Mouse (Mus musculus): ENCODE data around the gene Zfp579. TPM values are rescaled to one million over a fixed set of nuclear protein-coding genes. Genes with fewer than 3 reads are reported as not detected.

Zfp579 gene
- polyA plus RNA-seq, 1 experiment from 2014 or later, result 4.0 TPM

- peaks cover 8% of the 10 kb centered on the region; the same call in 1 of the 2 replicates for H3K27me3 ChIP-seq
- DNase-seq (no peak), ATAC-seq (ENCODE audit: low read depth) (no peak)
- H3K4me1 ChIP-seq (replicated peaks), result peaks cover 4% of the 10 kb centered on the region; the same call in 1 of the 2 replicates
- 40% methylated on average over 6 of the region's 6 CpGs for WGBS (ENCODE audit: insufficient replicate concordance)
- no peaks in the 10 kb centered on the region for H3K36me3 ChIP-seq
- no peak overlapping the region for H3K27ac ChIP-seq
- no peak overlapping the region for H3K4me2 ChIP-seq
- H3K9me3 ChIP-seq (replicated peaks), result no peaks in the 10 kb centered on the region
- H3K9ac ChIP-seq, result no peak overlapping the region
- no peak overlapping the region for H3K4me3 ChIP-seq (replicated peaks)
These were observed 47.6 kb downstream of the Zfp579 start for GRCm38 (mm10) chr7:4948386-4948785.

DNA sequence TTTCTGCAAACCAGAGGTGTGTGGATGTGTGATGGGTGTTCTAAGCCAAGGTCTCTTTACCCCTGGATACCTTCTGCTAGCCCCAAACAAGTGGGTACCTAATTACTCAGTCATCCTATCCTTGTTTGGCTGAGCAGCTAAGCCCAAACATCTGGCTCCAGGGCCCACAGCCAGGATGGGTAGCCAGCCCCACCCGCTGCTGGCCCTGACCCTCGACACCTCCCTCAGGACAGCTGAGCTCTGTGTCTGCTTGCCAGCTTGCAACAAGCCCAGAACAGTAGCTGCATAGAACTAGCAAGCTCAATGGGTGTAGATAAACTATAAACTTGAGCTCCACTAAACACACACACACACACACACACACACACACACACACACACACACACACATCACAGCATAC is 48.1 kb downstream of the Zfp579 start:
- Histone ChIP-seq H3K27ac (no peak overlapping the region), H3K9ac (no peak overlapping the region), H3K4me2 (no peak overlapping the region), H3K36me3 (no peaks in the 10 kb centered on the region), H3K4me1 (replicated peaks) (peaks cover 6% of the 10 kb centered on the region; the same call in 1 of the 2 replicates), H3K4me3 (replicated peaks) (no peak overlapping the region), H3K9me3 (replicated peaks) (no peaks in the 10 kb centered on the region), H3K27me3 (peaks cover 8% of the 10 kb centered on the region; the same call in 1 of the 2 replicates)
- no peak for ATAC-seq (ENCODE audit: low read depth)
- WGBS (ENCODE audit: insufficient replicate concordance), result 39% methylated on average over 2 of the region's 2 CpGs
- no peak for DNase-seq

DNA sequence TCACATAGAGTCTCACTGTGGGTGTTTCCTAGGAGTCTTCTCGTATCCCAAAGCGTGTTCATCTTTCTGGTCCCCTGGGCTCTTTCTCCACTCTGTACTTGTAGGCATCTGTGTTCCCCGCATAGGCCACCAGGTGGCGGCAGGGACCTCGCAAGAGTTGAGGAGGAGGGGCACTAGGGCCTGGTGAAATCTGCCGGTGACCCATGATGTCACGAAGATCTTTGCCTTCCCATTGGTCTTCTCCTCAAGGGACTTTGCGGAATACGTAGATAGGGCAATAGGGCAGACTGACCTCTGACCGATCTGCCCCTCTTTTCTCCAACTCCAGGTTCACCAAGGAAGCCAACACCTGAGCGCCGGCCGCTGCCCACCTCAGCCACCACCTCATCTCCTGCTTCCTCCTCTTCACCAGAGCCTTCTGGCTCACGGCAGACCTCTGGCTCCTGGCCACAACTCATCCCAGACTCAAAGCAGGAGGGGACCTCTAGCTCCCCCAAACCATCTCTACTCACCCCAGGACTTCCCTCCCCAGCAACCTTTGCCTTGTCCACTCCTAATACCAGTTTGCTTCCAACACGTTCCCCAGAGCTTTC is 52.6 kb downstream of the Zfp579 start:
- Histone ChIP-seq H3K4me1 (replicated peaks) (peaks cover 6% of the 10 kb centered on the region; the same call in 1 of the 2 replicates), H3K4me3 (replicated peaks) (peak overlapping the region; percentile 31), H3K27me3 (peaks cover 8% of the 10 kb centered on the region; the same call in 1 of the 2 replicates), H3K9ac (no peak overlapping the region; the same call in 1 of the 2 replicates), H3K27ac (no peak overlapping the region), H3K9me3 (replicated peaks) (no peaks in the 10 kb centered on the region), H3K4me2 (peak overlapping the region; percentile 53), H3K36me3 (no peaks in the 10 kb centered on the region)
- ATAC-seq (ENCODE audit: low read depth) (peak; percentile 77), DNase-seq (peak; percentile 77)
- 12% methylated on average over 15 of the region's 15 CpGs for WGBS (ENCODE audit: insufficient replicate concordance)

DNA sequence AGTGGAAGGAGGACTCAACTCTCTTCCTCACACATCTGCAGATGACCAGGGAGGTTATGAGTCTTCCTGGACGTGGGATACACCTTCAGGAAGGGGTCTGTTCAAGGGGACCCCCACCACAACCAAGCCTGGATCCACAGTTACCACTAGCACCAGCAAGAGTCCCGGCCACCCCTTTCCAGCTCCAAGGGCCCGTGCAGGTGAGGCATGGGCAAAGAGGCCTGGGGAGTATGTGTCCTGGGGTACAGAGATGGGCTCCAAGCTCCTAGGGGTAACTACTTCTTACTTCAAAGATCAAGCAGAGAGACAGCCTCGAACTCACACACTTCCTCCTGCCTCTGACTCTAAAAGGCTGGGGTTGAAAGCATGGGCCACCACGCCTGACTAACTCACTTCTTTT is 53.3 kb downstream of the Zfp579 start:
- WGBS (ENCODE audit: insufficient replicate concordance), result 33% methylated on average over 5 of the region's 5 CpGs
- Histone ChIP-seq H3K27ac (no peak overlapping the region), H3K4me3 (replicated peaks) (no peak overlapping the region), H3K27me3 (peaks cover 8% of the 10 kb centered on the region; the same call in 1 of the 2 replicates), H3K4me1 (replicated peaks) (peaks cover 6% of the 10 kb centered on the region; the same call in 1 of the 2 replicates), H3K9me3 (replicated peaks) (no peaks in the 10 kb centered on the region), H3K9ac (no peak overlapping the region), H3K36me3 (no peaks in the 10 kb centered on the region), H3K4me2 (no peak overlapping the region)
- ATAC-seq (ENCODE audit: low read depth) (no peak), DNase-seq (no peak)

DNA sequence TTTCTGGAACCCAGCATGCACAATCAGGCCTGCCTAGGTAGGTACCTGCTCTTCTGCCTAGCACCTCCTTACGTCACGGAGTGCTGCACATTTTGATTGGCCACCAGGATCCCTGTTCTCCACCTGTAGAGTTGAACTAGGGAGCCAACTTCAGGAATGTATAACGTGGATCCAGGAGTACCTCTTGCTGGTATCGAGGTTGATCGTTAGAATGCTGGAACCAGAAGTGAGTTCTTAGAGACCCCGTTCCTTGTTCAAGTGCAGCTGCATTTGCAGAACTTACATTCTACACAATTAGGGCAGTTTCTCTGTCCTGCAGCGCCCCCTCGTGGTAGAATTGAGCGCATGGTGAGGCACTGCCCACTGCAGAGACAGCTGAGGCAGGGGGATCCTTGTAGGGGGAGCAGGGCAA is 55.9 kb downstream of the Zfp579 start:
- DNase-seq (peak; percentile 63), ATAC-seq (ENCODE audit: low read depth) (no peak; the same call in 1 of the 2 replicates)
- Histone ChIP-seq H3K36me3 (no peaks in the 10 kb centered on the region), H3K27ac (no peak overlapping the region), H3K4me2 (no peak overlapping the region), H3K9ac (no peak overlapping the region), H3K4me1 (replicated peaks) (peaks cover 6% of the 10 kb centered on the region; the same call in 1 of the 2 replicates), H3K9me3 (replicated peaks) (no peaks in the 10 kb centered on the region), H3K4me3 (replicated peaks) (no peak overlapping the region), H3K27me3 (peaks cover 3% of the 10 kb centered on the region; the same call in 1 of the 2 replicates)
- 19% methylated on average over 9 of the region's 9 CpGs for WGBS (ENCODE audit: insufficient replicate concordance)

DNA sequence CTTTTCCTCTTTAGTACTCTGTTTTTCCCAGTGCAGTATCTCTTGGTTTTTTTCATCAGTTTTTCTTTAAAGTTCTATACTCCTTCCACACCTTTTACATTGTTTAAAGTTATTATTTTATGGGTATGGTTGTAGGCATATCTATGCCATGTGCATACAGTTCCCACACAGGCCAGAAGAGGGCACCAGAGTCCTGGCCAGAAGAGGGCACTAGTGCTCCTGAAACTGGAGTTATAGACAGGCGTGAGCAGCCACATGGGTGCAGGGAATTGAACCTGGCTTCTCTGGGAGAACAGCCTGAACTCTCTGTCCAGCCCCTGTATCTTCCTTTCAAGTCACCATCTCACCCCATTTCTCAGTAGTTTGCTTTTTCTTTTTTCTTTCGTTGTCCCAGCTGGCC is 57.5 kb downstream of the Zfp579 start:
- no peaks in the 10 kb centered on the region for H3K36me3 ChIP-seq
- H3K4me3 ChIP-seq (replicated peaks), result no peak overlapping the region
- peaks cover 2% of the 10 kb centered on the region; the same call in 1 of the 2 replicates for H3K4me1 ChIP-seq (replicated peaks)
- no peak overlapping the region for H3K9ac ChIP-seq
- 42% methylated on average over 2 of the region's 2 CpGs for WGBS (ENCODE audit: insufficient replicate concordance)
- ATAC-seq (ENCODE audit: low read depth), result 0 out of 2 replicates have a peak, but pooled peaks have one; percentile 40
- H3K4me2 ChIP-seq, result no peak overlapping the region
- no peak overlapping the region for H3K27ac ChIP-seq
- DNase-seq, result peak; percentile 59
- no peaks in the 10 kb centered on the region for H3K27me3 ChIP-seq
- 0 out of 2 replicates have a peak, but pooled peaks cover 5% of the 10 kb centered on the region for H3K9me3 ChIP-seq (replicated peaks)

DNA sequence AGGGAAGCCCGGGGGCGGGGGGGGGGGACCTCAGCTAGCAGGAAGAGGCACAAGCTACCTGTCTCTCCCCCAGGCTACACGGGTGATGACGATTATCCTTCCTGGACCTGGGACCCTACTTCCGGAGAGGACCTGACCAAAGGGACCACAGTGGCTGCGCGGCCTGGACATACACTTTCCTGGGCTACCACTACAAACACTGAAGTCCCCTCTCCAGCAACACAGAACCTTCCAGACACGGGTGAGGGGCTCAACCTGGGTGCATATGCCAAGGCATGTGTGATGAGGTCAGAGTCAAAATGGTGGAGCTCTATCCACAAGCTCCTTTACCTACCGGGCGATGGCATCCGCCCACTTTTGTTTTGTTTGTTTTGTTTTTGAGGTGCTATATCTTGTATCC is 58.6 kb downstream of the Zfp579 start:
- Histone ChIP-seq H3K27me3 (no peaks in the 10 kb centered on the region), H3K27ac (no peak overlapping the region), H3K4me3 (replicated peaks) (no peak overlapping the region), H3K4me2 (no peak overlapping the region), H3K4me1 (replicated peaks) (no peaks in the 10 kb centered on the region), H3K9me3 (replicated peaks) (0 out of 2 replicates have a peak, but pooled peaks cover 5% of the 10 kb centered on the region), H3K9ac (no peak overlapping the region), H3K36me3 (no peaks in the 10 kb centered on the region)
- WGBS (ENCODE audit: insufficient replicate concordance), result 62% methylated on average over 11 of the region's 11 CpGs
- no peak for DNase-seq
- ATAC-seq (ENCODE audit: low read depth), result no peak

DNA sequence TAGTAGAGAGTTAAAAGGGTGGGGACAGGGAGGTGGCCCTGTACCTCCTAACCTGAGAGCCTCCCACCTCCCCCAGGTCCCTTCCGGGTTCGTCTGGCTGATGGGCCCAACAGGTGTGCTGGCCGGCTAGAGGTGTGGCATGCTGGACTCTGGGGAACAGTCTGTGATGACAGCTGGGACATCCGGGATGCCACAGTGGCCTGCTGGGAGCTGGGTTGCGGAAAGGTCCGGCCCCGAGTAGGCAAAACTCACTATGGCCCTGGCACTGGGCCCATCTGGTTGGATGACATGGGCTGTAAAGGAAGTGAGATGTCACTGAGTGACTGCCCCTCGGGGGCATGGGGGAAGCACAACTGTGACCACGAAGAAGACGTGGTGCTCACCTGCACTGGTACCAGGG is 59.1 kb downstream of the Zfp579 start:
- DNase-seq (no peak), ATAC-seq (ENCODE audit: low read depth) (no peak)
- WGBS (ENCODE audit: insufficient replicate concordance), result 59% methylated on average over 10 of the region's 10 CpGs
- Histone ChIP-seq H3K9ac (no peak overlapping the region), H3K27ac (no peak overlapping the region), H3K4me2 (no peak overlapping the region), H3K9me3 (replicated peaks) (0 out of 2 replicates have a peak, but pooled peaks cover 5% of the 10 kb centered on the region), H3K36me3 (no peaks in the 10 kb centered on the region), H3K27me3 (no peaks in the 10 kb centered on the region), H3K4me3 (replicated peaks) (no peak overlapping the region), H3K4me1 (replicated peaks) (no peaks in the 10 kb centered on the region)

DNA sequence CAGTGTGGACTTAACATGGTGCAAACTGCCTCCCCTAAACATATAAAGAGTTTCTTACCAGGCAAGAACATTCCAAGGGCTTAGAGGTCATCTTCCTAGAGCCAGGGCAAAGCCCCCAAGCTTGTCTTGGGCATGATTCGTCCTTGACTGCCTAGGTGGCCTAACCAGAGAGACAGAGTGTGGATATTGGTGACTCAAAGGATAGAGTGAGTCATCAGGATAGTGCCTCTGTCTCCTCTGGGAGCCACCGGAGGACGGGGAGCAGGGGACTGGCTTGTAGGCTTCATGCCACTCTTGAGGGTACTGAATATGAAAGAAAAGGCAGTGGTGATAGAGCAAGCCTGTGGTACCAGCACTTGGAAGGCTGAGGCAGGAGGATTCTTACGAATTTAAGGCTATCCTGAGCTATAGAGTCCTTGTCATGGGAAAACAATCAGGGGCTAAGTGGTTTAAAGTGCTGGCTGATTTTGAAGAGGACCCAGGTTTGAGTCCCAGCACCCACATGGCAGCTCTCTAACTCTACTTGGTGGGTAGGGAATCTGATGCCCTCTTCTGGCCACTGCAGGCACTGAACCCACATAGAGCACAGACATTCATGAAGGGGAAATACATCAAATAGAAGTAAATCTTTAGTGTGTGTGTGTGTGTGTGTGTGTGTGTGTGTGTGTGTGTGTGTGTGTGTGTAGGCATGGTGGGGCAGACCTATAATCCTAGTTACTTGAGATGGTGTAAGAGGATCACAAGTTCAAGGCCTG is 61.6 kb downstream of the Zfp579 start:
- Histone ChIP-seq H3K27me3 (no peaks in the 10 kb centered on the region), H3K4me3 (replicated peaks) (no peak overlapping the region), H3K36me3 (no peaks in the 10 kb centered on the region), H3K27ac (no peak overlapping the region), H3K4me1 (replicated peaks) (no peaks in the 10 kb centered on the region), H3K9ac (no peak overlapping the region), H3K9me3 (replicated peaks) (0 out of 2 replicates have a peak, but pooled peaks cover 5% of the 10 kb centered on the region), H3K4me2 (no peak overlapping the region)
- DNase-seq (no peak), ATAC-seq (ENCODE audit: low read depth) (no peak)
- WGBS (ENCODE audit: insufficient replicate concordance), result 63% methylated on average over 4 of the region's 4 CpGs
